Mouse (Mus musculus) G1E (cell line): ENCODE results near the gene Mfng. TPM values are rescaled to one million over a fixed set of nuclear protein-coding genes. Genes with fewer than 3 reads are reported as not detected.

Source experiments
- ATAC-seq: 2 replicates; pipeline ENCODE4 v1.8.0; 2016; ENCODE audit warnings: mild to moderate bottlenecking; ENCODE audit not compliant: insufficient number of reproducible peaks, poor library complexity, low FRiP score, severe bottlenecking; ENCODE audit errors: extremely low read depth
- DNase-seq: peaks from one replicate; pipeline ENCODE4 v3.0.0; 2012; ENCODE audit warnings: low spot score
- H3K27me3 ChIP-seq: 2 replicates; pipeline ENCODE4 v1.6.1; 2012; ENCODE audit warnings: mild to moderate bottlenecking, low read length, inconsistent platforms; ENCODE audit not compliant: insufficient read depth
- H3K36me3 ChIP-seq: replicated peaks from 2 replicates; pipeline ENCODE3; 2012; ENCODE audit warnings: mild to moderate bottlenecking, inconsistent platforms
- H3K4me1 ChIP-seq: 2 replicates; pipeline ENCODE4 v1.6.1; 2012; ENCODE audit warnings: low read depth, low read length, inconsistent platforms, mixed read lengths; ENCODE audit not compliant: insufficient read depth
- H3K4me3 ChIP-seq: 2 replicates; pipeline ENCODE4 v1.5.1; 2012; ENCODE audit warnings: low read depth, mild to moderate bottlenecking, inconsistent platforms, low read length, moderate library complexity, mixed read lengths
- H3K9me3 ChIP-seq: replicated peaks from 2 replicates; pipeline ENCODE4 v1.6.1; 2012; ENCODE audit warnings: inconsistent platforms
- CTCF ChIP-seq: IDR thresholded peaks from 2 replicates; pipeline ENCODE4 v1.5.1; 2012; ENCODE audit warnings: low read depth, low read length, inconsistent platforms, mixed read lengths
- GATA1 ChIP-seq: IDR thresholded peaks from 2 replicates; pipeline ENCODE4 v1.6.1; 2012; ENCODE audit warnings: borderline replicate concordance, low read length, inconsistent platforms, mixed read lengths
- GATA2 ChIP-seq: IDR thresholded peaks from 2 replicates; pipeline ENCODE4 v1.6.1; 2012; ENCODE audit warnings: low read depth, low read length, inconsistent platforms, borderline replicate concordance
- POLR2AphosphoS5 ChIP-seq: IDR thresholded peaks from 2 replicates; pipeline ENCODE4 v1.6.1; 2012; ENCODE audit warnings: low read depth, low read length, inconsistent platforms; ENCODE audit not compliant: insufficient replicate concordance
- TAL1 ChIP-seq: conservative IDR thresholded peaks from 2 replicates; pipeline ENCODE4 v1.6.1; 2012; ENCODE audit warnings: low read depth, low read length, inconsistent platforms, mixed read lengths
- polyA plus RNA-seq: library from polyadenylated mRNA; stranded (reverse); fragments of >175 nt; gene quantifications from 2 replicates; pipeline ENCODE4 v1.2.3, GENCODE M21; 2012
- total RNA-seq, 2 experiments: library from RNA; stranded (forward) in 1 of 2; stranded (reverse) in 1 of 2; fragments of 200-1000 nt in 1 of 2; fragments of >200 nt in 1 of 2; fragmentation: Nextera tagmentation in 1 of 2; gene quantifications; 2 replicates each; pipeline ENCODE4 v1.2.3; 2014 to 2017

The Mfng gene
- total and polyA plus RNA-seq, 3 experiments, result not detected

DNA sequence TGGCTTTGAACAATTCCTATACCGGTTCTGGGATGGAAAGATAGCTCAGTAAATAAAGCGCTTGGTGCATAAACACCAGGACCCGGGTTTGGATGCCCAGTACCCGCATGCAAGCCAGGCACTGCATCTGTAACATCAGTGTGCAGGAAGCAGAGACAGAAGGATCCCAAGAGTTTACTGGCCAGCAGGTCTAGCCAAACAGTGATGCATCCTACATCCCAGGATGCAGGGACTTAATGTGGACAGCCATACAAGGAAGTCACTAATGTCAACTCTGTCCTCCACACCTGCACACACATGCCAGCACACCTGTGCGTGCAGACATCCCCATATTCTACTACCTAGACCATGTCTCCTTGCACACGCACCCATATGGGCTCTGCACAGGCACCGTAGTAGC lies 12.0 kb upstream of the Mfng start:
- no peak for TF ChIP-seq TAL1
- TF ChIP-seq GATA2, result no peak
- TF ChIP-seq GATA1, result no peak
- no peak for TF ChIP-seq CTCF
- no peak for TF ChIP-seq POLR2AphosphoS5
- DNase-seq (no peak), ATAC-seq (no peak)
- Histone ChIP-seq H3K4me3 (no peak overlapping the region), H3K36me3 (no peaks in the 10 kb centered on the region), H3K4me1 (no peaks in the 10 kb centered on the region), H3K27me3 (peaks cover 5% of the 10 kb centered on the region; the same call in 1 of the 2 replicates), H3K9me3 (no peaks in the 10 kb centered on the region)

DNA sequence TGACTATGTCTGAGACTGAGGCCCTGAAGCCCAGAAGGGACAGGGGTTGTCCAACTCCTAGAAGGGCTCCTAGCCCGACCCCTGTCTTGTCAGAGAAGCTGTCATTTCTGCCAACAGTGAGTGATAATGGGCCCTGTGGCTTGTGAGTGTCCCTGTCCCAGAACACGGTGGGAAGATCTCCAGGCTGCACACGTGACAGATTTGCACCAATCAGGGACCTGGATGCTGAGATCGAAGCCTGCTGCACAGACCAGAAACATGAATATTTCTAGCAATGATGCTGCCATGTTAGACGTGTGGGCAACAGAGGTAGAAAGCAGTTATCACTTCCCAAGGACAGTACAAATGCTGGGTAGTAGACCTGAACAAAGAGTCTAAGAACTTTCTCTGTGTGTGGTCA lies 11.2 kb upstream of the Mfng start:
- TF ChIP-seq POLR2AphosphoS5 (no peak), GATA2 (no peak), GATA1 (no peak), CTCF (no peak), TAL1 (no peak)
- peaks cover 5% of the 10 kb centered on the region; the same call in 1 of the 2 replicates for H3K27me3 ChIP-seq
- no peaks in the 10 kb centered on the region for H3K9me3 ChIP-seq
- H3K4me1 ChIP-seq, result no peaks in the 10 kb centered on the region
- H3K36me3 ChIP-seq, result no peaks in the 10 kb centered on the region
- DNase-seq (no peak), ATAC-seq (no peak)
- H3K4me3 ChIP-seq, result no peak overlapping the region

DNA sequence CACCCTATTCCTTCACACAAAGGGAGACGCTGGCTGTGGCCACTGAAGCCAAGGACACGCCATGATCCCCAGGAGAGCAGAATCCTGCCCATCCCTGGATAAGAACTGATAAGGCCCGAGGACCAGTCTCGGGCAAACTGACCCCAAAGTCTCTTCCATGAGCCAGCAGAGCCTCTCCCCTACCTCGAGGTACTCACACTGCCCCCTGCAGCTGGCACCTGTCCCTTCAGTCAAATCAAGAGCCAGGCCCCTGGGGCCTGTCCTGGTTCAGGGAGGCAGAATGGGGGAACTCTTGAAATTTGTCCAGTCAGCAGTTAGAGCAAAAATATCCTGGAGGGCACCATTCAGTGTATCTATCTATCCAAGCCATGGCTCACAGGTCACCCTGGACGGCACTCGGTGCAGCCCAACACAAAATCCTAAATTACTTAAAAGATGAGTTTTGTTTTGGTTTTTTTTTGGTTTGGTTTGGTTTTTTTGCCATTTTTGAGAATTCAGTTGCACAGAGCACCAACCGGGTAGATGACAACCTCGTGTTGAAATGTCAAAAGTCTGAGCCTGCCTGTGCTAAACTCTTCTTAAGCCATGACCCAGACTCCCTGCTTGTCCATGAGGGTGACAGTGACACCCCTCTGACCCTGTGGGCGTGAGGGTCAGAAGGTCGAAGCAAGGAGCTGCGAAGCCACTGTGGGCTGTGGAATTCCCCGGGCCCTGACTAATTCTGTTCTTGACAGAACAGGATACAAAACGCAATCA lies 9.3 kb upstream of the Mfng start:
- H3K4me3 ChIP-seq, result no peak overlapping the region
- no peak for TF ChIP-seq TAL1
- TF ChIP-seq CTCF, result no peak
- TF ChIP-seq GATA1, result no peak
- no peak for TF ChIP-seq GATA2
- peaks cover 9% of the 10 kb centered on the region; the same call in 1 of the 2 replicates for H3K27me3 ChIP-seq
- no peaks in the 10 kb centered on the region for H3K36me3 ChIP-seq
- no peaks in the 10 kb centered on the region for H3K4me1 ChIP-seq
- no peaks in the 10 kb centered on the region for H3K9me3 ChIP-seq
- DNase-seq (no peak), ATAC-seq (no peak)

GRCm38 (mm10) chr15:78780908-78781307 lies 7.6 kb upstream of the Mfng start:
- H3K9me3 ChIP-seq, result peaks cover 5% of the 10 kb centered on the region; the same call in 1 of the 2 replicates
- TF ChIP-seq TAL1 (no peak), POLR2AphosphoS5 (no peak), GATA2 (no peak), CTCF (no peak), GATA1 (no peak)
- no peak for ATAC-seq
- no peak overlapping the region for H3K4me3 ChIP-seq
- H3K4me1 ChIP-seq, result no peaks in the 10 kb centered on the region
- peaks cover 8% of the 10 kb centered on the region; the same call in 1 of the 2 replicates for H3K27me3 ChIP-seq
- no peak for DNase-seq
- no peaks in the 10 kb centered on the region for H3K36me3 ChIP-seq

- DNase-seq (no peak), ATAC-seq (no peak)
- TF ChIP-seq GATA2, result no peak
- TF ChIP-seq POLR2AphosphoS5, result no peak
- no peak for TF ChIP-seq GATA1
- no peak for TF ChIP-seq CTCF
- TF ChIP-seq TAL1, result no peak
- H3K36me3 ChIP-seq, result no peaks in the 10 kb centered on the region
- peaks cover 6% of the 10 kb centered on the region; the same call in 1 of the 2 replicates for H3K27me3 ChIP-seq
- peaks cover 5% of the 10 kb centered on the region; the same call in 1 of the 2 replicates for H3K9me3 ChIP-seq
- H3K4me3 ChIP-seq, result no peak overlapping the region
- H3K4me1 ChIP-seq, result no peaks in the 10 kb centered on the region
Observed at GRCm38 (mm10) chr15:78780359-78780758, 7.1 kb upstream of the Mfng start.

GRCm38 (mm10) chr15:78779690-78780089 lies 6.4 kb upstream of the Mfng start:
- TF ChIP-seq GATA1 (no peak), GATA2 (no peak), CTCF (no peak)
- ATAC-seq (no peak), DNase-seq (no peak)
- peaks cover 5% of the 10 kb centered on the region; the same call in 1 of the 2 replicates for H3K9me3 ChIP-seq
- no peaks in the 10 kb centered on the region for H3K36me3 ChIP-seq
- H3K4me3 ChIP-seq, result no peak overlapping the region
- H3K4me1 ChIP-seq, result no peaks in the 10 kb centered on the region
- H3K27me3 ChIP-seq, result peaks cover 6% of the 10 kb centered on the region; the same call in 1 of the 2 replicates

- Histone ChIP-seq H3K4me3 (no peak overlapping the region), H3K4me1 (no peaks in the 10 kb centered on the region), H3K36me3 (no peaks in the 10 kb centered on the region), H3K27me3 (peaks cover 7% of the 10 kb centered on the region; the same call in 1 of the 2 replicates), H3K9me3 (peaks cover 5% of the 10 kb centered on the region; the same call in 1 of the 2 replicates)
- no peak for TF ChIP-seq TAL1
- TF ChIP-seq CTCF, result no peak
- TF ChIP-seq POLR2AphosphoS5, result no peak
- TF ChIP-seq GATA2, result no peak
- ATAC-seq (no peak), DNase-seq (no peak)
Observed at GRCm38 (mm10) chr15:78779253-78779652, 6.0 kb upstream of the Mfng start.
